Mouse (Mus musculus): ENCODE measurements around the gene Nudt8.
A peak's percentile ranks its signal among the peaks of the same experiment; 100 is the strongest.
"Not testable (repeated sequence)": the region's sequence is repeated elsewhere in the genome, so short reads cannot be mapped to it uniquely, and the experiment has no call there.

Gene Nudt8

GRCm38 (mm10) chr19:4000119-4000900 lies at the start of gene Nudt8, which contains the start of gene Gm49405:
TSS of gene Nudt8 (plus strand) at chr19:4000580.
TSS of gene Gm49405 (plus strand) at chr19:4000626.
- peak; percentile 99 for DNase-seq (ENCODE audit: low read depth)

- DNase-seq (ENCODE audit: low read depth), result no peak
These were observed 48.9 kb upstream of the Nudt8 start for GRCm38 (mm10) chr19:3951461-3951860.

- no peak for DNase-seq (ENCODE audit: low read depth)
These were observed 48.3 kb upstream of the Nudt8 start for GRCm38 (mm10) chr19:3952099-3952498.

GRCm38 (mm10) chr19:3955033-3955432 lies 45.3 kb upstream of the Nudt8 start:
- no peak for DNase-seq (ENCODE audit: low read depth)

GRCm38 (mm10) chr19:3955804-3956203 lies 44.6 kb upstream of the Nudt8 start:
- DNase-seq (ENCODE audit: low read depth), result no peak

- not testable (repeated sequence) for DNase-seq (ENCODE audit: low read depth)
These were observed 42.9 kb upstream of the Nudt8 start for GRCm38 (mm10) chr19:3957296-3958036.

GRCm38 (mm10) chr19:3958470-3958869 lies 41.9 kb upstream of the Nudt8 start, which contains the start of gene Aldh3b3:
TSS of gene Aldh3b3 (plus strand) at chr19:3958645.
- DNase-seq (ENCODE audit: low read depth), result no peak

GRCm38 (mm10) chr19:3959030-3959429 lies 41.4 kb upstream of the Nudt8 start:
- DNase-seq (ENCODE audit: low read depth), result no peak

GRCm38 (mm10) chr19:3960211-3960610 lies 40.2 kb upstream of the Nudt8 start:
- DNase-seq (ENCODE audit: low read depth), result no peak

GRCm38 (mm10) chr19:3961805-3962204 lies 38.6 kb upstream of the Nudt8 start:
- not testable (repeated sequence) for DNase-seq (ENCODE audit: low read depth)

- peak; percentile 31 for DNase-seq (ENCODE audit: low read depth)
These were observed 37.9 kb upstream of the Nudt8 start for GRCm38 (mm10) chr19:3962469-3962868.

- DNase-seq (ENCODE audit: low read depth), result no peak
These were observed 36.4 kb upstream of the Nudt8 start for GRCm38 (mm10) chr19:3964030-3964429.

- DNase-seq (ENCODE audit: low read depth), result no peak
These were observed 33.9 kb upstream of the Nudt8 start for GRCm38 (mm10) chr19:3966330-3967075.

- DNase-seq (ENCODE audit: low read depth), result no peak
These were observed 33.1 kb upstream of the Nudt8 start for GRCm38 (mm10) chr19:3967258-3967657.

GRCm38 (mm10) chr19:3972229-3972628 lies 28.2 kb upstream of the Nudt8 start, which contains the start of gene Aldh3b2:
TSS of gene Aldh3b2 (plus strand) at chr19:3972328.
- DNase-seq (ENCODE audit: low read depth), result no peak

- not testable (repeated sequence) for DNase-seq (ENCODE audit: low read depth)
These were observed 25.8 kb upstream of the Nudt8 start for GRCm38 (mm10) chr19:3974608-3975007.

GRCm38 (mm10) chr19:3975866-3976265 lies 24.5 kb upstream of the Nudt8 start:
- DNase-seq (ENCODE audit: low read depth), result no peak

- peak; percentile 90 for DNase-seq (ENCODE audit: low read depth)
These were observed 20.1 kb upstream of the Nudt8 start for GRCm38 (mm10) chr19:3980309-3980708.

- no peak for DNase-seq (ENCODE audit: low read depth)
These were observed 19.5 kb upstream of the Nudt8 start for GRCm38 (mm10) chr19:3980917-3981316.

- no peak for DNase-seq (ENCODE audit: low read depth)
These were observed 16.7 kb upstream of the Nudt8 start for GRCm38 (mm10) chr19:3983527-3984200.

GRCm38 (mm10) chr19:3985261-3985681 lies 15.1 kb upstream of the Nudt8 start:
- DNase-seq (ENCODE audit: low read depth), result no peak

- DNase-seq (ENCODE audit: low read depth), result no peak
These were observed 14.0 kb upstream of the Nudt8 start, which contains the start of gene Acy3 for GRCm38 (mm10) chr19:3986334-3986733. TSS of gene Acy3 (plus strand) at chr19:3986570.
